Mouse (Mus musculus): ENCODE results near the gene Dtx3. TPM values are rescaled to one million over a fixed set of nuclear protein-coding genes. Genes with fewer than 3 reads are reported as not detected.

The Dtx3 gene
- 112 and 120 TPM in 2 replicates for polyA plus RNA-seq (2014; fragmentation: Nextera tagmentation; extraction: Ambion mirVana)

DNA sequence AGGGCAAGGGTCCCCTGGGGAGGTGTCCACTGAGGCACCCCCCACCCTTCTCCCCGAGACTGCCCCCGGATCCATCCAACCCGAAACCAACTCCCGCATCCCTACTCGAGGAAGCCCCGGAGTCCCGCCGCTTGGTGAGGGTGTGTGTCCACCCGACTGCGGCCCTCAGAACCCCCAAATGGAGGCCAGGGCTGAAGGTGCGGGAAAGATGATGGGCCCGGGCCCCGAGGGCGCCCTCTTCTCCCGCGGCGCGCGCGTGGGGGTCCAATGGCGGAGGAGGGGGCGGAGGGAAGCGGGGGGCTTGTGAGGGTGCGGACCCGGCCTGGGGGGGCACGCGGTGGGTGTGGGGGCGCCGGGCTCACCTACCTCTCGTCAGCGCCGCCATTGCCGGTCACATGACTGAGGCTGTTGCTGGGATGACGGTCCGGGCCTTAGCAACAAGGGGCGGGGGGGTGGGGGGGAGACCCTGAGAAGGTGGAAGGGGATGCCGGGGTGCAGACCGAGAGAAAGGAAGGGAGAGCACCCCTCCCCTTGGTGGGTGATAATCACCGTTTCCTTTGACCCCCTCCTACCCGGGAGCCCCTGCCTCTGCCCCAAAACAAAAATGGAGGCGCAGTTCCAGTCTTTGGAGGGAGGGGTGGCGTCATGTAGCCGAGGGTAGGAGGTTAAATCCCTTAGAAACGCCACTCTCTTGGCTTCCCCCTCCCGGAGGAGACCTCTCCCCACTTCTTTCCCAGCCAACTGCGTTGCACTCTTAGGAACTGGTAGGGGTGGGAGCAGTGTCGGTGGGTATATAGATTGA is at the start of gene Dtx3:
Gene Dtx3, minus strand, starts transcription at position 401 of the 802 bp plus-strand sequence.
- under 1% methylated on average over 24 of the region's 47 CpGs for WGBS
- H3K27me3 ChIP-seq (replicated peaks; ENCODE audit: control insufficient read depth, insufficient read depth, low read length), result no peaks in the 10 kb centered on the region
- H3K4me2 ChIP-seq (ENCODE audit: low read depth, low read length), result peak within 1 kb of the TSS; percentile 72
- DNase-seq (ENCODE audit: low spot score) (peak; percentile 68), ATAC-seq (ENCODE audit: low read depth) (peak; percentile 59)
- H3K9me3 ChIP-seq (ENCODE audit: control insufficient read depth, low read length), result no peaks in the 10 kb centered on the region
- H3K4me3 ChIP-seq (ENCODE audit: low read depth, low read length), result peak within 1 kb of the TSS; percentile 76
- peak within 1 kb of the TSS; percentile 97 for H3K9ac ChIP-seq (ENCODE audit: low read depth, low read length)
- H3K36me3 ChIP-seq (ENCODE audit: control insufficient read depth, insufficient read depth, low read length), result peaks cover 46% of the 10 kb centered on the region
- peak within 1 kb of the TSS; percentile 96 for H3K27ac ChIP-seq (replicated peaks; ENCODE audit: low read depth, low read length)
- H3K4me1 ChIP-seq (ENCODE audit: control insufficient read depth, insufficient read depth, low read length), result peaks cover 27% of the 10 kb centered on the region

DNA sequence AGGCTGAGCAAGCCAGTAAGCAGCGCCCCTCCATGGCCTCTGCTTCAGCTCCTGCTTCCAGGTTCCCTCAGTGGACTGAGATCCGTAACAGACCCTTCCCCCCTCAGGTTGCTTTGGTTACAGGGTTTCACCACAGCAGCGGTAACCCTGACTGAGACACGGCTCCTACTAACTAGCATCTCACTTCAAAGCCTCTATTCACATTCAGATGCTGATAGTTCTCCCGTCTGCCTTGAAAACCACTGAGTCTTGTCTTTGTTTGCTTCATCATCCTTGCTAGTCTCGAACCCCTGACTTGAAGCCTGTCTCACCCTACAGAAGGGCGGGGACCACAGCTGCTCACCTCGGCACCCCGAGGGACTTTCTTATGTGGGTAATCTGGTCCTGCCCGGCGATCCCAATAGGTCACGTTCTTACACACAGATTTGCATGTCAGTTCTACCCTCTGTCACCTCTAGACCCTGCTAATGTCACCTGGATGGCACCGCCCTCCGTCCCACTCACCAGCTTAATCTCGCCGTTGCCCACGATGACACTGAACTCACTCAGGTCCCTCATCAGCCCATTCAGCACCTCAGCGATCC is 42.8 kb upstream of the Dtx3 start:
- H3K4me1 ChIP-seq (ENCODE audit: control insufficient read depth, insufficient read depth, low read length), result no peaks in the 10 kb centered on the region
- H3K4me2 ChIP-seq (ENCODE audit: low read depth, low read length), result no peak overlapping the region
- DNase-seq (ENCODE audit: low spot score) (no peak), ATAC-seq (ENCODE audit: low read depth) (no peak)
- H3K4me3 ChIP-seq (ENCODE audit: low read depth, low read length), result no peak overlapping the region
- no peaks in the 10 kb centered on the region for H3K27me3 ChIP-seq (replicated peaks; ENCODE audit: control insufficient read depth, insufficient read depth, low read length)
- H3K9me3 ChIP-seq (ENCODE audit: control insufficient read depth, low read length), result no peaks in the 10 kb centered on the region
- H3K9ac ChIP-seq (ENCODE audit: low read depth, low read length), result no peak overlapping the region
- H3K36me3 ChIP-seq (ENCODE audit: control insufficient read depth, insufficient read depth, low read length), result peaks cover 6% of the 10 kb centered on the region; the same call in 1 of the 2 replicates
- 70% methylated on average over 18 of the region's 18 CpGs for WGBS
- H3K27ac ChIP-seq (replicated peaks; ENCODE audit: low read depth, low read length), result no peak overlapping the region

DNA sequence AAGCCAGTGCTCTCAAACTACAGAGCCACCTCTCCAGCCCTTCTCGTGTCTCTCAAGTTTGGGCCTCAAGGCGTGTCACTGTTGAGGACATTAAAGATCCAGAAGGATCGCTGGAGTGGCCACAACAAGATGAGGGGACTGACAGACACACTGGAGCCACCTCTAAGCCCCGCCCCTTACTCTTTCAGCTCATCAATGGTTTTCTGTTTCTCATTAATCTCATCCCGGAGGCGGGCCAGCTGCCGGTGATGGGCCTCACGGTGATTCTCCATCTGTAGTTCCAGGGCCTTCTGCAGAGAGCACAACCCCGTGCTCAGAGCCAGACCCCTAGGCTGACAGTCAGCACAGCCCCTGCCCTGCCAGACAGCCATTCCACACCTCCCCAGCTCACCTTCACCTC is 41.0 kb upstream of the Dtx3 start:
- H3K36me3 ChIP-seq (ENCODE audit: control insufficient read depth, insufficient read depth, low read length), result peaks cover 6% of the 10 kb centered on the region; the same call in 1 of the 2 replicates
- H3K4me2 ChIP-seq (ENCODE audit: low read depth, low read length), result no peak overlapping the region
- no peak for ATAC-seq (ENCODE audit: low read depth)
- 28% methylated on average over 9 of the region's 9 CpGs for WGBS
- H3K4me3 ChIP-seq (ENCODE audit: low read depth, low read length), result no peak overlapping the region
- H3K4me1 ChIP-seq (ENCODE audit: control insufficient read depth, insufficient read depth, low read length), result no peaks in the 10 kb centered on the region
- peak overlapping the region; percentile 30 for H3K9ac ChIP-seq (ENCODE audit: low read depth, low read length)
- no peak overlapping the region for H3K27ac ChIP-seq (replicated peaks; ENCODE audit: low read depth, low read length)
- H3K27me3 ChIP-seq (replicated peaks; ENCODE audit: control insufficient read depth, insufficient read depth, low read length), result no peaks in the 10 kb centered on the region
- no peaks in the 10 kb centered on the region for H3K9me3 ChIP-seq (ENCODE audit: control insufficient read depth, low read length)
- DNase-seq (ENCODE audit: low spot score), result no peak

DNA sequence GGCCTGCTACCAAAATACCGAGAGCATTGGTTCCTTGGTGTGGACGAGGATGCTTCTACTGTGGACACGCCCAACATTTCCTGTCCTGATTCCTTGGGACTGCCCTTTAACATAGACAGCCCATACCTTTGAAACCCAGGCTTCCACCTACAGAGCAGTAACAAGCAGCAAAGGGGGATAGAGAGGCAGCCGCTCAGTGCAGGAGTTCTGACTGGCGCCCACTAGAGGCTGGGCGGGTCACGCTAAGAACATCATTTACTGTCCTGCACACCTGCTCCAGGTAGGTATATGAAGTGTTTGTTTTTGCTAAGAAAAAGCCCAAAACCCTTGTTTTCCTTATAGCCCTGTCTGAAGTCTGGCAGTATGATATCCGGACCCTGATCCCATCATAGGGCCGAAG is 37.6 kb upstream of the Dtx3 start:
- WGBS, result 81% methylated on average over 9 of the region's 9 CpGs
- H3K9me3 ChIP-seq (ENCODE audit: control insufficient read depth, low read length), result no peaks in the 10 kb centered on the region
- no peak overlapping the region for H3K4me2 ChIP-seq (ENCODE audit: low read depth, low read length)
- H3K27ac ChIP-seq (replicated peaks; ENCODE audit: low read depth, low read length), result no peak overlapping the region
- DNase-seq (ENCODE audit: low spot score) (no peak), ATAC-seq (ENCODE audit: low read depth) (no peak)
- no peaks in the 10 kb centered on the region for H3K27me3 ChIP-seq (replicated peaks; ENCODE audit: control insufficient read depth, insufficient read depth, low read length)
- no peaks in the 10 kb centered on the region for H3K4me1 ChIP-seq (ENCODE audit: control insufficient read depth, insufficient read depth, low read length)
- no peak overlapping the region for H3K4me3 ChIP-seq (ENCODE audit: low read depth, low read length)
- H3K36me3 ChIP-seq (ENCODE audit: control insufficient read depth, insufficient read depth, low read length), result no peaks in the 10 kb centered on the region
- H3K9ac ChIP-seq (ENCODE audit: low read depth, low read length), result no peak overlapping the region

DNA sequence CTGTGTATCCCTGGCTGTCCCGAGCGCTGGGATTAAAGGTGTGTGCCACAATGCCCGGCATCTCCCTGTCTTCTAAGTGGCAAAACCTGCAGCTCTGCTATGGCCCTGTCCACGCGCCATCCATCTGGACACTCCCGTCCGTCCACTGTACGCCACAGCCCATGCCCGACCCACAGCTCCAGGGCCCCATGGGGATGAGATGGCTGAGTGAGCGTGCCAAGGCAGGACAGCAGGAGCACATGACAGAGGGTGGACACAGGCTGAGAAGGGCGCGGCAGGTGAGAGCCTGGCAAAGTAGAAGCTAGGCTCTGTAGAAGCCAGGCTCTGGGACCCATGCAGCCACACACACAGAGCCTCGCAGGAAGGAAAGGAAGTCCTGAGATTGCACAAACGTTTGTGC is 36.2 kb upstream of the Dtx3 start:
- Histone ChIP-seq H3K9ac (ENCODE audit: low read depth, low read length) (no peak overlapping the region), H3K4me1 (ENCODE audit: control insufficient read depth, insufficient read depth, low read length) (no peaks in the 10 kb centered on the region), H3K27ac (replicated peaks; ENCODE audit: low read depth, low read length) (no peak overlapping the region), H3K4me3 (ENCODE audit: low read depth, low read length) (no peak overlapping the region), H3K36me3 (ENCODE audit: control insufficient read depth, insufficient read depth, low read length) (no peaks in the 10 kb centered on the region), H3K4me2 (ENCODE audit: low read depth, low read length) (no peak overlapping the region), H3K9me3 (ENCODE audit: control insufficient read depth, low read length) (no peaks in the 10 kb centered on the region), H3K27me3 (replicated peaks; ENCODE audit: control insufficient read depth, insufficient read depth, low read length) (no peaks in the 10 kb centered on the region)
- DNase-seq (ENCODE audit: low spot score) (no peak), ATAC-seq (ENCODE audit: low read depth) (no peak)
- WGBS, result 74% methylated on average over 14 of the region's 14 CpGs

DNA sequence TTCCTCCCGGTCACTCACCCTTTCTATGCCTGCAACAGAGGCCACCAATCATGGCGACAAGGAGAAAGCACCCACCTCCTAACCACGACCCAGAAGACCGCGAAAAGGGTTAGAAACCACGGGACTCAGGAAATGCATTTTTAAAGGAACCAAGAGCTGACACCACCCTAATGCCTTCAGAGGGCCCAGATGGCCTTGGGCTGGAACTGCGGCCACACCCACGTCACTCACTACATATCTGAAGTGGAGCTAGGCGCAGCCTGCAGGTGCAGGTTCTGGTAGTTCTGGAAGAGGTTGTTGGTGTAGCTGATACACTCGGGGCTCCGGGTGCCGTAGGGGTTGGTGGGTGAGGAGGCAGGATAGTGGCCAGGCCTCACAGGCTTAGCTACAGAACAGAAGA is 35.2 kb upstream of the Dtx3 start:
- WGBS, result 85% methylated on average over 12 of the region's 12 CpGs
- Histone ChIP-seq H3K4me1 (ENCODE audit: control insufficient read depth, insufficient read depth, low read length) (no peaks in the 10 kb centered on the region), H3K27me3 (replicated peaks; ENCODE audit: control insufficient read depth, insufficient read depth, low read length) (no peaks in the 10 kb centered on the region), H3K27ac (replicated peaks; ENCODE audit: low read depth, low read length) (no peak overlapping the region), H3K9me3 (ENCODE audit: control insufficient read depth, low read length) (no peaks in the 10 kb centered on the region), H3K36me3 (ENCODE audit: control insufficient read depth, insufficient read depth, low read length) (no peaks in the 10 kb centered on the region), H3K4me3 (ENCODE audit: low read depth, low read length) (no peak overlapping the region), H3K9ac (ENCODE audit: low read depth, low read length) (no peak overlapping the region), H3K4me2 (ENCODE audit: low read depth, low read length) (no peak overlapping the region)
- ATAC-seq (ENCODE audit: low read depth) (no peak), DNase-seq (ENCODE audit: low spot score) (no peak)

DNA sequence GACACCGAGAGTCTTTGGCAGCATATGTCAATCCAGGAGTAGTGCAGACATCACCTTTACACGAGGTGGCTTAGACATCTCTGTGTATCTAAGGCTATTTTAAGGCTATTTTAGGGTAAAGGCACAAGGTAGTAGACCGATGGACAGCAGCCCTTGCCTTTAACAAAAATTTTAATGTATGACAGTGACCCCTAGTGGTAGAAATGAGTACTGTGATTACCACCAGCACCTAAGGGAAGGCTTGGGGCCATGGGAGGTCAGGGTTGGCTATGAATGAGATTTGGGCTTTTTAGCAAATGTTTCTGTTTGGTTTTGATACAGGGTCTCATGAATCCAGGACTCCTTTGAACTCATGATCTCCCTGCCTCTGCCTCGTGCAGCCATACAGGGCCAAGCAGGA is 33.4 kb upstream of the Dtx3 start:
- ATAC-seq (ENCODE audit: low read depth) (peak; percentile 59), DNase-seq (ENCODE audit: low spot score) (peak; percentile 70)
- H3K36me3 ChIP-seq (ENCODE audit: control insufficient read depth, insufficient read depth, low read length), result no peaks in the 10 kb centered on the region
- no peaks in the 10 kb centered on the region for H3K4me1 ChIP-seq (ENCODE audit: control insufficient read depth, insufficient read depth, low read length)
- no peaks in the 10 kb centered on the region for H3K9me3 ChIP-seq (ENCODE audit: control insufficient read depth, low read length)
- H3K27me3 ChIP-seq (replicated peaks; ENCODE audit: control insufficient read depth, insufficient read depth, low read length), result no peaks in the 10 kb centered on the region
- no peak overlapping the region for H3K9ac ChIP-seq (ENCODE audit: low read depth, low read length)
- WGBS, result 16% methylated on average over 4 of the region's 4 CpGs
- H3K4me2 ChIP-seq (ENCODE audit: low read depth, low read length), result no peak overlapping the region
- no peak overlapping the region for H3K27ac ChIP-seq (replicated peaks; ENCODE audit: low read depth, low read length)
- H3K4me3 ChIP-seq (ENCODE audit: low read depth, low read length), result no peak overlapping the region

DNA sequence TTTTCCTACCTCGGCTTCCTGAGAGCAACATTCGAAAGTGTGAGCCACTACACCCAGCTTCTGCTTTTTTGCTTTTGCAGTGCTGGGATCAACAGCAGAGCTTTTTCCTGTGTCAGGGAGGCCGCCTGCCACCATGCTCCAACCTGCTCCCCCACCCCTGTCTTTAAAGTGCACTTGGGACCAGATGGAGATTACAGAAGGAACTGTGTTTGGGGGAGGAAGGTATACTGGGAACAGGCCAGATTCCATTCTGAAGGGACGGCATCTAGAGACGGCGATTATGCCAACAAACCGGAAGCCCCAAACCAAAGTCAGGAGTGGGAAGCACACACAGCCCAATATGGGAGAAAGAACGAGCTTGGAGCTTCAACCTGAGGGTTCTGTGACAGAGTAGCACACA is 31.6 kb upstream of the Dtx3 start:
- WGBS, result 80% methylated on average over 8 of the region's 8 CpGs
- H3K4me3 ChIP-seq (ENCODE audit: low read depth, low read length), result no peak overlapping the region
- no peak overlapping the region for H3K27ac ChIP-seq (replicated peaks; ENCODE audit: low read depth, low read length)
- H3K36me3 ChIP-seq (ENCODE audit: control insufficient read depth, insufficient read depth, low read length), result no peaks in the 10 kb centered on the region
- no peaks in the 10 kb centered on the region for H3K9me3 ChIP-seq (ENCODE audit: control insufficient read depth, low read length)
- H3K27me3 ChIP-seq (replicated peaks; ENCODE audit: control insufficient read depth, insufficient read depth, low read length), result no peaks in the 10 kb centered on the region
- no peak overlapping the region for H3K4me2 ChIP-seq (ENCODE audit: low read depth, low read length)
- H3K4me1 ChIP-seq (ENCODE audit: control insufficient read depth, insufficient read depth, low read length), result no peaks in the 10 kb centered on the region
- no peak overlapping the region for H3K9ac ChIP-seq (ENCODE audit: low read depth, low read length)
- ATAC-seq (ENCODE audit: low read depth) (no peak), DNase-seq (ENCODE audit: low spot score) (no peak)

Measured in embryonic facial prominence, embryonic 14.5 days (tissue).